Mouse (Mus musculus) lung, embryonic 15.5 days (tissue): ENCODE data around the gene Enho. TPM values are rescaled to one million over a fixed set of nuclear protein-coding genes. Genes with fewer than 3 reads are reported as not detected.

Experiments used
- ATAC-seq: fragments of 200-750 bp; cut with Nextera tagmentation; 2 replicates; pipeline ENCODE4 v1.8.0; 2017; ENCODE audit warnings: moderate number of reproducible peaks, borderline replicate concordance; ENCODE audit not compliant: low FRiP score, low TSS enrichment; ENCODE audit errors: extremely low read depth
- H3K27ac ChIP-seq: fragments of 300-500 bp; sonication (generic); 2 replicates; pipeline ENCODE4 v1.5.1; 2015; ENCODE audit warnings: moderate library complexity, mild to moderate bottlenecking, inconsistent platforms
- H3K27me3 ChIP-seq: fragments of 300-500 bp; sonication (generic); 2 replicates; pipeline ENCODE4 v1.6.1; 2015; ENCODE audit warnings: inconsistent platforms
- H3K36me3 ChIP-seq: fragments of 300-500 bp; sonication (generic); 2 replicates; pipeline ENCODE4 v1.6.1; 2015; ENCODE audit warnings: inconsistent platforms
- H3K4me1 ChIP-seq: fragments of 300-500 bp; sonication (generic); 2 replicates; pipeline ENCODE4 v1.6.1; 2015; ENCODE audit warnings: inconsistent platforms
- H3K4me2 ChIP-seq: fragments of 300-500 bp; sonication (generic); 2 replicates; pipeline ENCODE4 v1.6.1; 2015; ENCODE audit warnings: inconsistent platforms, mild to moderate bottlenecking, moderate library complexity
- H3K4me3 ChIP-seq: fragments of 300-500 bp; sonication (generic); 2 replicates; pipeline ENCODE4 v1.5.1; 2015; ENCODE audit warnings: mild to moderate bottlenecking, inconsistent platforms
- H3K9ac ChIP-seq: fragments of 300-500 bp; sonication (generic); 2 replicates; pipeline ENCODE4 v1.6.1; 2015; ENCODE audit warnings: inconsistent platforms
- H3K9me3 ChIP-seq: fragments of 300-500 bp; sonication (generic); 2 replicates; pipeline ENCODE4 v1.6.1; 2016; ENCODE audit warnings: inconsistent platforms
- WGBS: fragments of 180-500 bp; shearing (Covaris S2); methylation state at CpG from one replicate; pipeline ENCODE4 v1.1.7; 2015; 5-methylcytosine and 5-hydroxymethylcytosine counted together
- polyA plus RNA-seq: library from polyadenylated mRNA; unstranded; fragments of >200 nt; fragmentation: Nextera tagmentation; extraction: Ambion mirVana; gene quantifications from 2 replicates; pipeline ENCODE4 v1.2.1, GENCODE M21; 2015

Gene Enho
- polyA plus RNA-seq, 1 experiment from 2014 or later, result 8.1 TPM

- no peak overlapping the region for H3K4me3 ChIP-seq
- 29% methylated on average over 11 of the region's 11 CpGs for WGBS
- ATAC-seq, result no peak
- no peak overlapping the region for H3K4me2 ChIP-seq
- no peak overlapping the region for H3K27ac ChIP-seq
- peaks cover 19% of the 10 kb centered on the region for H3K4me1 ChIP-seq
- 0 out of 2 replicates have a peak, but pooled peaks cover 6% of the 10 kb centered on the region for H3K36me3 ChIP-seq
- H3K9me3 ChIP-seq, result no peaks in the 10 kb centered on the region
- H3K27me3 ChIP-seq, result no peaks in the 10 kb centered on the region
- H3K9ac ChIP-seq, result no peak overlapping the region
Measured at GRCm38 (mm10) chr4:41660851-41661430, 20.8 kb upstream of the Enho start.

- no peak overlapping the region for H3K27ac ChIP-seq
- no peak overlapping the region for H3K9ac ChIP-seq
- H3K4me3 ChIP-seq, result no peak overlapping the region
- ATAC-seq, result no peak
- H3K27me3 ChIP-seq, result no peaks in the 10 kb centered on the region
- H3K9me3 ChIP-seq, result no peaks in the 10 kb centered on the region
- WGBS, result 62% methylated on average over 13 of the region's 13 CpGs
- no peak overlapping the region for H3K4me2 ChIP-seq
- peaks cover 8% of the 10 kb centered on the region for H3K4me1 ChIP-seq
- H3K36me3 ChIP-seq, result 0 out of 2 replicates have a peak, but pooled peaks cover 6% of the 10 kb centered on the region
Measured at GRCm38 (mm10) chr4:41659556-41659955, 19.4 kb upstream of the Enho start.

DNA sequence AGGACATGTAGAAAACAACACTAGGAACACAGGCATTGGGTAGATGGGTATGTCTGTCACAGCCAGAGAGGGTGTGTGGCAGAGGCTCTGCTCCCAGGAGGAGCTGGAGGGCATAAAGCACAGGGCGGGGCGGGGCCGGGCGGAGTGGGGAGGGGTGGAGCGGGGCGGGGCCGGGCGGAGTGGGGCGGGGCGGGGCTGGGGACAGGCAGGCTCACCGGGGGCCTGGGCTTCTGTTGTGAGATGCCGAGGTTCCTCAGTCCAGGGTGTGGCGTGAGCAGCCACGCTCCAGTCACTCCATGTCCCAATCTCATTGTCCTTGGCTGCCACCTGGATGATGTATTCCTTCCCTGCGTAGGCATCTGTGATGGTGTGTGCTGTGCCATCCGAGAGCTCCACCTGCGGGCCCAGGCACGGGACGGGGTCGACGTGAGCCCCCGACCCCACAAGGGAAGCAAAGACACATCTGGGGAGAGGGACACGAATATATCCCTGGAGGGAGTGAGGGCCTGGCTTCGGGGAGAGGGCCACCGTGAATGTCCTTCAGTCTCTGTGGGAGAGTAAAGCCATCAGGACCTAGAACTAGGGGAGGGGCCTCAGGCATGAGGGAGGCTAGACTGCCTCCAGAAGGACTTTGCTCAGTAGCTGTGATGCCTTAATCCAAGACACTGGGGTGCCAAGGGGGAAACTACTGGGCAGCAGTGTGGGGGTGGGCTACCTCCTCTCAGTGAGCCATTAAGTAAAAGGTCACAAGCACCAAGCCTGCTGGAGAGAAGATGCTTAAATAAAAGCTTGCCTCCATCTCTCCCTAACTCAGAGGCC lies 18.7 kb upstream of the Enho start:
- H3K27ac ChIP-seq, result no peak overlapping the region
- no peak overlapping the region for H3K4me2 ChIP-seq
- H3K36me3 ChIP-seq, result 0 out of 2 replicates have a peak, but pooled peaks cover 6% of the 10 kb centered on the region
- H3K9ac ChIP-seq, result no peak overlapping the region
- 39% methylated on average over 17 of the region's 25 CpGs for WGBS
- H3K4me3 ChIP-seq, result no peak overlapping the region
- H3K9me3 ChIP-seq, result no peaks in the 10 kb centered on the region
- peaks cover 8% of the 10 kb centered on the region for H3K4me1 ChIP-seq
- 0 out of 2 replicates have a peak, but pooled peaks have one; percentile 13 for ATAC-seq
- no peaks in the 10 kb centered on the region for H3K27me3 ChIP-seq

- 83% methylated on average over 2 of the region's 2 CpGs for WGBS
- ATAC-seq, result no peak
- no peak overlapping the region for H3K9ac ChIP-seq
- no peaks in the 10 kb centered on the region for H3K27me3 ChIP-seq
- no peaks in the 10 kb centered on the region for H3K9me3 ChIP-seq
- 0 out of 2 replicates have a peak, but pooled peaks cover 6% of the 10 kb centered on the region for H3K36me3 ChIP-seq
- H3K4me1 ChIP-seq, result no peaks in the 10 kb centered on the region
- H3K4me2 ChIP-seq, result no peak overlapping the region
- no peak overlapping the region for H3K27ac ChIP-seq
- H3K4me3 ChIP-seq, result no peak overlapping the region
Measured at GRCm38 (mm10) chr4:41655525-41655924, 15.4 kb upstream of the Enho start.

DNA sequence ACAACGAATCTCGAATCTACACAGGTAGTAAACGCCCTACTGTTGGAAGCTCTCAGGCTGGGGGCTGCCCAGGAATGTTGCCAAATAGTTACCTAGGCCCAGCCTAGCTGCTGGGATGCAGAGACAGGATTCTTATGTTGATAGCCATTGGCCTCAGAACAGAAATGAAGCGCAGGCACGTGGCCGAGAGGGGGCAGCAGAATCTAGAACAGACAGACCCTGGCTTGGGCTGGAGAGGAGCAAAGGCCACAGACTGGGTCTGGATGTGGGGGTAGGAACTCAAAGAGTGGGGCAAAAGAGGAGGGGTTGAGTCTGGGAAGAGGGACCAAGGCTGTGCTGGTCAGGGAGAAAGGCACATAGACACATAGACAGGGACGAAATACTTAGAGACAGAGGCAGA lies 14.1 kb upstream of the Enho start:
- H3K27ac ChIP-seq, result no peak overlapping the region
- H3K4me2 ChIP-seq, result no peak overlapping the region
- WGBS, result 11% methylated on average over 7 of the region's 7 CpGs
- H3K4me1 ChIP-seq, result no peaks in the 10 kb centered on the region
- H3K9ac ChIP-seq, result no peak overlapping the region
- ATAC-seq, result peak; percentile 38; the same call in 1 of the 2 replicates
- H3K4me3 ChIP-seq, result no peak overlapping the region
- H3K36me3 ChIP-seq, result 0 out of 2 replicates have a peak, but pooled peaks cover 6% of the 10 kb centered on the region
- H3K27me3 ChIP-seq, result no peaks in the 10 kb centered on the region
- no peaks in the 10 kb centered on the region for H3K9me3 ChIP-seq

DNA sequence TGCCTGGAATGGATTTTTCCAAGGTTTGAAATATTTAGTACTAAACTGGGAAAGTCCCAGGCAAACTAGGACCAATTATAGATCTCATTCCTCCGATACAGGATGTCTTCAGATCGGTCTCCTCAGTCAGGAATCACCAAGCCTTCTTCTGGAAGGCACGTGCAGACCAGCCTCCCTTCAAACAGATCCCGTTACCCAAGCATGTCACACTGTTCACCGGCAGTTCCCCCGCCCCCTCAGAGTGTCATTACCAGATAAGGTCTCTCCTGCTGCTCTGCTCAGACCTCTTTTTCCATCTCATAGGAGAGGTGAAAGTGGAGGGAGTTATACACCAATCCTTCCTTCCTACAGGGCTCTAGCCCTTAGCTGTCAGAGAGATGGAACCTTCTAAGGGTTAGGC lies 13.6 kb upstream of the Enho start:
- Histone ChIP-seq H3K4me2 (no peak overlapping the region), H3K27ac (no peak overlapping the region), H3K27me3 (no peaks in the 10 kb centered on the region), H3K9me3 (no peaks in the 10 kb centered on the region), H3K4me1 (no peaks in the 10 kb centered on the region), H3K4me3 (no peak overlapping the region), H3K36me3 (0 out of 2 replicates have a peak, but pooled peaks cover 6% of the 10 kb centered on the region), H3K9ac (no peak overlapping the region)
- WGBS, result 50% methylated on average over 6 of the region's 6 CpGs
- no peak for ATAC-seq

GRCm38 (mm10) chr4:41653296-41653695 lies 13.2 kb upstream of the Enho start:
- H3K4me2 ChIP-seq, result no peak overlapping the region
- no peak for ATAC-seq
- no peaks in the 10 kb centered on the region for H3K9me3 ChIP-seq
- no peaks in the 10 kb centered on the region for H3K4me1 ChIP-seq
- H3K27ac ChIP-seq, result no peak overlapping the region
- 0 out of 2 replicates have a peak, but pooled peaks cover 6% of the 10 kb centered on the region for H3K36me3 ChIP-seq
- no peaks in the 10 kb centered on the region for H3K27me3 ChIP-seq
- no peak overlapping the region for H3K9ac ChIP-seq
- H3K4me3 ChIP-seq, result no peak overlapping the region
- 39% methylated on average over 6 of the region's 6 CpGs for WGBS

GRCm38 (mm10) chr4:41648627-41649026 lies 8.5 kb upstream of the Enho start:
- Histone ChIP-seq H3K9ac (no peak overlapping the region), H3K27ac (no peak overlapping the region)
- ATAC-seq, result no peak

DNA sequence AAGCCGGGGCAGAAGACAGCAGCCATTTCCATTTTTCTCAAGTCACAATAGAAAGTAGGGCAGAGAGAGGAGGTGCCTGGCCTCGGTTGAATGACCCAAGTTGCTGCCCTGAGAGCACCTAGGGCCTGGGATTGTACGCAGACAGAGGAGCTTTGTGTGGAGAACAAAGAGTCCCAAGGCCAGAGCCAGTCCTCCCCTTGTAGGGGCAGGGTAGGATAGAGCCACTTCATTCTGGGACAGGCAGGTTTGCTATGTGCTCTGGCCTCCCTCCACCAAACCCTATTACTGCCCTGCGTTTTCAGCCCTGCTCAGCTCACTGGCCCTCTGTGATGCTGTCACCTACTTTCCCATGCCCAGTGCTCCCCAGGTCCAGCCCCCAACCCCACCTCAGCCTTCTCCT lies 8.0 kb upstream of the Enho start:
- WGBS, result 47% methylated on average over 4 of the region's 4 CpGs
- H3K4me2 ChIP-seq, result no peak overlapping the region
- ATAC-seq, result no peak

More at GRCm38 (mm10) chr4:41648627-41649026, 8.5 kb upstream of the Enho start:
- Histone ChIP-seq H3K4me2 (no peak overlapping the region), H3K4me3 (no peak overlapping the region), H3K9me3 (no peaks in the 10 kb centered on the region), H3K27me3 (no peaks in the 10 kb centered on the region), H3K4me1 (no peaks in the 10 kb centered on the region), H3K36me3 (no peaks in the 10 kb centered on the region)
- 66% methylated on average over 7 of the region's 7 CpGs for WGBS

DNA sequence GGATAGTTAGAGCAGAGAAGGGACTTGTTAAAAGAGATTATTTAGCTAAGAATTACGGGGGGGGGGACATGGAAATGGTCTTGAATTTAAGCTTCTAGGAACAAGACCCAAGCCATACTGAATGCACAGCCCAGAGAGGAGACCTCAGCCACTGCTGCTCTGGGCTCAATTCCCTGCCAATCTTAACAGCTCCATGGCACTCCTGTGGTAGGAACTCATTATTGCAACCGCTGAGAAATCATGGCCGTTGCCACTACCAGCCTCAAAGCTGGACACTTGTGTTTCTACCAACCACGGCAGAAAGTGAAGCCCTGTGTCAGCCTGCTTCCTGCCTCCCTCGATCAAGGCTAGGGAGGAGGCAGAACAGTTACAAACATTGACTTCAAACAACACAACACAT lies 5.4 kb upstream of the Enho start:
- Histone ChIP-seq H3K36me3 (no peaks in the 10 kb centered on the region), H3K27ac (no peak overlapping the region), H3K9ac (no peak overlapping the region), H3K4me2 (no peak overlapping the region), H3K27me3 (no peaks in the 10 kb centered on the region; the same call in 1 of the 2 replicates), H3K9me3 (no peaks in the 10 kb centered on the region), H3K4me3 (no peak overlapping the region), H3K4me1 (peaks cover 3% of the 10 kb centered on the region; the same call in 1 of the 2 replicates)
- peak; percentile 37; the same call in 1 of the 2 replicates for ATAC-seq
- 13% methylated on average over 5 of the region's 5 CpGs for WGBS

More for the DNA sequence above, 8.0 kb upstream of the Enho start:
- Histone ChIP-seq H3K4me3 (no peak overlapping the region), H3K9ac (no peak overlapping the region), H3K36me3 (no peaks in the 10 kb centered on the region), H3K4me1 (no peaks in the 10 kb centered on the region), H3K9me3 (no peaks in the 10 kb centered on the region), H3K27ac (no peak overlapping the region), H3K27me3 (no peaks in the 10 kb centered on the region)

GRCm38 (mm10) chr4:41641199-41641822 lies 1.2 kb upstream of the Enho start:
- no peak for ATAC-seq

More at GRCm38 (mm10) chr4:41641199-41641822, 1.2 kb upstream of the Enho start:
- H3K9me3 ChIP-seq, result no peaks in the 10 kb centered on the region
- H3K4me2 ChIP-seq, result no peak overlapping the region
- H3K27me3 ChIP-seq, result peaks cover 7% of the 10 kb centered on the region; the same call in 1 of the 2 replicates
- no peak overlapping the region for H3K27ac ChIP-seq
- WGBS, result 88% methylated on average over 6 of the region's 6 CpGs
- peaks cover 19% of the 10 kb centered on the region for H3K4me1 ChIP-seq
- H3K9ac ChIP-seq, result no peak overlapping the region
- no peak overlapping the region for H3K4me3 ChIP-seq
- H3K36me3 ChIP-seq, result no peaks in the 10 kb centered on the region
